Mouse (Mus musculus) ES-Bruce4 (cell line): ENCODE measurements around the gene Nipal4. TPM values are rescaled to one million over a fixed set of nuclear protein-coding genes. Genes with fewer than 3 reads are reported as not detected.
A peak's percentile ranks its signal among the peaks of the same experiment; 100 is the strongest.

Experiments used
- H3K27ac ChIP-seq: 2 replicates; pipeline ENCODE4 v1.5.1; 2012; ENCODE audit warnings: low read length, inconsistent platforms; ENCODE audit not compliant: insufficient read depth
- H3K27me3 ChIP-seq: 2 replicates; pipeline ENCODE4 v1.6.1; 2012; ENCODE audit warnings: mild to moderate bottlenecking, low read length, inconsistent platforms; ENCODE audit not compliant: control insufficient read depth, poor library complexity, insufficient read depth, severe bottlenecking
- H3K36me3 ChIP-seq: 2 replicates; pipeline ENCODE4 v1.6.1; 2012; ENCODE audit warnings: inconsistent platforms, mild to moderate bottlenecking, low read length, moderate library complexity; ENCODE audit not compliant: control insufficient read depth, poor library complexity, insufficient read depth, severe bottlenecking
- H3K4me1 ChIP-seq: one replicate; pipeline ENCODE4 v1.8.1; 2011; ENCODE audit warnings: low read length; ENCODE audit not compliant: control insufficient read depth, insufficient read depth
- H3K4me3 ChIP-seq: 2 replicates; pipeline ENCODE4 v1.5.1; 2011; ENCODE audit warnings: low read depth, mild to moderate bottlenecking, low read length
- H3K9ac ChIP-seq: 2 replicates; pipeline ENCODE4 v1.6.1; 2012; ENCODE audit warnings: low read depth, mild to moderate bottlenecking, inconsistent platforms; ENCODE audit not compliant: poor library complexity, severe bottlenecking
- H3K9me3 ChIP-seq: replicated peaks from 2 replicates; pipeline ENCODE4 v1.6.1; 2012; ENCODE audit warnings: mild to moderate bottlenecking, low read length, inconsistent platforms; ENCODE audit not compliant: control insufficient read depth, poor library complexity, insufficient read depth, severe bottlenecking
- CTCF ChIP-seq: IDR thresholded peaks from one replicate; pipeline ENCODE4 v1.8.1; 2011; ENCODE audit warnings: low read depth, low read length
- EP300 ChIP-seq: IDR thresholded peaks from 2 replicates; pipeline ENCODE4 v1.6.1; 2011; ENCODE audit warnings: low read depth, low read length; ENCODE audit not compliant: insufficient read depth
- POLR2A ChIP-seq: IDR thresholded peaks from one replicate; pipeline ENCODE4 v1.8.1; 2011; ENCODE audit warnings: low read length; ENCODE audit not compliant: insufficient read depth
- polyA plus RNA-seq: library from polyadenylated mRNA; stranded (reverse); fragments of >200 nt; gene quantifications from 2 replicates; pipeline ENCODE4 v1.2.4, GENCODE M21; 2011; ENCODE audit warnings: low read depth; ENCODE audit not compliant: missing spikeins, insufficient read depth, insufficient read length

Gene Nipal4
- polyA plus RNA-seq, 1 experiment, result 4.1 TPM

DNA sequence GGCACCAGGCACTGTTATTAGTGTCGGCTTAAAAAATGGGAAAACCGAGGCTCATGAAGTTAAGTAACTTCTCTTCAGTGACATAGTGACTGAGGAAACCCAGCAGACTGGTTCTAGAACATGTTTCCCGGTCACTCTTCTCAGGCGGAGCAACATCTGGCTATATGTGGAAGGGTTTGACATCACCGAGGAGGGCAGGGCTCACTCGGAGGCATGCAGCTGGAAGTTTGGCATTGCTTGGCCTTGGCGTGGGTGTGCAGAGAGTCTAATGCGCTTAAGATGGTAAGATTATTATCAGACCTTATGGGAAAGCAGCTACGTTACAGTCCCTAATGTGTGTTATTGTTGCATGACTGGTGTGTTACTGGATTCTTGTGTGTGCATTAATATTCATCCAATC is 5.8 kb upstream of the Nipal4 start:
- Histone ChIP-seq H3K27ac (no peak overlapping the region), H3K9me3 (no peaks in the 10 kb centered on the region), H3K4me1 (no peaks in the 10 kb centered on the region), H3K9ac (no peak overlapping the region), H3K4me3 (no peak overlapping the region), H3K27me3 (no peaks in the 10 kb centered on the region), H3K36me3 (no peaks in the 10 kb centered on the region)
- TF ChIP-seq POLR2A, result no peak
- TF ChIP-seq EP300, result no peak
- no peak for TF ChIP-seq CTCF

DNA sequence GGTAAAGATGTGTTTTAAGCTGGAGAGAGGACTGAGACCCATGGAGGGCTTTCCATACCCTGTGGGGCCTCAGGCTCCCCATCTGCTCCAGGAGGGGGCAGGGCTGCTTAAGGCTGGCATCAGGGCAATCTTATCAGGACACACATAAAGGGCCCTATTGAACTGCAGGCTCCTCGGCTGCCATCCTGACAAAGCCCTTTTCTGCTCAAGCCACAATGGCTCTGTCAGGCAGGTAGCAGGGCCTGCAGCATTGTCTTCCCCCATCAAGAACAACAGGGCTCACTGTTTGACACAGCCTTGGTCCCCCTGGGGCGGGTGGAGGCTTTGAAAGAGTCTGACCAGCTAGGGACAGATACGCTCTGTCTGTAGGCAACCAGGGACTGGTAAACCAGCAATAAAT is 3.6 kb upstream of the Nipal4 start:
- no peak overlapping the region for H3K27ac ChIP-seq
- H3K9ac ChIP-seq, result no peak overlapping the region
- H3K36me3 ChIP-seq, result no peaks in the 10 kb centered on the region
- TF ChIP-seq EP300 (no peak), POLR2A (no peak), CTCF (no peak)
- no peak overlapping the region for H3K4me3 ChIP-seq
- H3K4me1 ChIP-seq, result no peaks in the 10 kb centered on the region
- no peaks in the 10 kb centered on the region for H3K27me3 ChIP-seq
- no peaks in the 10 kb centered on the region for H3K9me3 ChIP-seq

DNA sequence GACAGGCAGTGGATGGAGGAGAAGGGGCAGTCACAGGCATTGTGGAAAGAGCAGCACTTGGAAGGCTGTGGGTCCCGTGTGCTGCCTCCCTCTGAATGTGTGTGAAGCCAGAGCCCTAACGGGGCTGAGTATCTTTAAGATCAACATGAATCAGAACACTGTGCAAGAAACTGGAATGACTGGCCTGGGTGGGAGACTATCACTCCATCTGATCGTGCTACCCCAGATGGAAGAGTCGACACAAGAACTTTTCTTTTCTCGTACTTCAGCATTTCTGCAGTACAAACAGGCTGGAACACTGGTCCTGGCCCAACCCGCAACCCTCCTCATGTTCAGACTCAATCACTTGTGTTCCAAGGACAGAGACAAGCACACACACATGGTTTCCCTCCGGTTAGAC is 2.2 kb upstream of the Nipal4 start:
- Histone ChIP-seq H3K4me3 (no peak overlapping the region), H3K27ac (no peak overlapping the region), H3K4me1 (peaks cover 3% of the 10 kb centered on the region), H3K9me3 (no peaks in the 10 kb centered on the region), H3K9ac (no peak overlapping the region), H3K27me3 (no peaks in the 10 kb centered on the region), H3K36me3 (no peaks in the 10 kb centered on the region)
- TF ChIP-seq CTCF, result no peak
- no peak for TF ChIP-seq EP300
- TF ChIP-seq POLR2A, result no peak

DNA sequence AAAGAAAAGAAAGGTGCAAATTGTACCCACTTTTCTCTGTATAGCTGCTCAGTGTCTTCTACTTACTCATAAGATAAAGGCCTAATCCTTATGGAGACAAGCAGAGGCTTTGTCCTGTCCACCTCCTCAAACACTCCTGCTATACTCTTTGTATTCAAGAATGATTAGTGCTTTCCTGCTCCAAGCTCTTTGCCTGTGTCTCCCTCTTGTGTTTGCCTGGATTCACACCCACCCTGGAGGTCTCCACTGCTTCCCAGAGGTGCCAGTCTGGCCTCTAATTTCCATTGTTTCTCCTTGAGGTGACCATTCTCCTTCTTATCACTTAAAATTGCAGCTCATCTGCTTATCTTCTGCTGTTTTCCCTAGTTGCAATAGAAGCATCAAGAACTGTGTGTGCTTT is 8.8 kb downstream of the Nipal4 start:
- Histone ChIP-seq H3K9me3 (no peaks in the 10 kb centered on the region), H3K27ac (no peak overlapping the region)
- peak; percentile 26 for TF ChIP-seq CTCF
- TF ChIP-seq POLR2A, result no peak
- TF ChIP-seq EP300, result no peak

DNA sequence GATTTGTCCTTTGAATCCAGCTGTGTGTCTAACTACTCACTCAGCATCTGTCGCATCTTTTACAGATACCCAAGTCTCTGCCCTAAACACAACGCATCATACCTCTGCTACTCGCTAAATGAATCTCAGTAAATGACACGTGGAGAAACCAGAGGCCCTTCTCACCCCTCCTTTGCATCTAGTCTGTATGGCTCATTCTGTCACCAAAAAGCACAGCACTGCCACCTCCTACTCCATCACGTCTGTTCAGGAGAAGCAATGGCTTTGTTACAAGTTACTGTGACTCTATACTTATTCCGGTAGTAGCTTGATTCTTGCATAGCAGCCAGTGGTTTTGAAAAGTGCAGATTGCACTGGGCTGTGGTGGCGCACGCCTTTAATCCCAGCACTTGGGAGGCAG is 9.4 kb downstream of the Nipal4 start:
- Histone ChIP-seq H3K4me1 (no peaks in the 10 kb centered on the region), H3K27me3 (no peaks in the 10 kb centered on the region; the same call in 1 of the 2 replicates), H3K4me3 (no peak overlapping the region), H3K36me3 (no peaks in the 10 kb centered on the region), H3K9me3 (no peaks in the 10 kb centered on the region), H3K27ac (no peak overlapping the region), H3K9ac (no peak overlapping the region)
- TF ChIP-seq CTCF (no peak), POLR2A (no peak), EP300 (no peak)

More for the DNA sequence above, 8.8 kb downstream of the Nipal4 start:
- Histone ChIP-seq H3K4me3 (no peak overlapping the region), H3K27me3 (no peaks in the 10 kb centered on the region; the same call in 1 of the 2 replicates), H3K9ac (no peak overlapping the region), H3K36me3 (no peaks in the 10 kb centered on the region), H3K4me1 (no peaks in the 10 kb centered on the region)

DNA sequence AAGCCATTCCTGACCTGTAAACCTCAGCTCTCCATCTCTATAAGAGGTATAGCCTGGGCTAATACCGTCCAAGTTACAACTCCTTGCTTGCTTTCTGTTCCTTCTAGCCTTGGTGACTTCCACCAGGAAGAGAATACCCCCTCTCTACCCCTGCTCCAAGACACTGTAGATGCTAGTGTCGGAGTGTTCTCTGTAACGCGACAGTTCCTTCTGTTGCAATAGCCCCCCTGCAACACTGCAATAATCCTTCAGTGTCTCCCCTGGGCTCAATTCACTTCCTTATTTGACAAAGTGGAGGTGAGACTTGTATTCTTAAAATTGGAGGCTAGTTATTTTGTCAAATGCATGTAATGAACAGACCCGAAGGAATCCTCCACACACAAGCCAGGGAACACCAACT is 19.7 kb downstream of the Nipal4 start:
- H3K27ac ChIP-seq, result no peak overlapping the region
- no peak overlapping the region for H3K9ac ChIP-seq
- no peaks in the 10 kb centered on the region for H3K9me3 ChIP-seq
- no peak overlapping the region for H3K4me3 ChIP-seq
- no peaks in the 10 kb centered on the region for H3K27me3 ChIP-seq
- H3K4me1 ChIP-seq, result no peaks in the 10 kb centered on the region
- TF ChIP-seq CTCF, result no peak
- TF ChIP-seq EP300, result no peak
- TF ChIP-seq POLR2A, result no peak
- peaks cover 11% of the 10 kb centered on the region for H3K36me3 ChIP-seq
